Mouse (Mus musculus): ENCODE data around the gene Medag. TPM values are rescaled to one million over a fixed set of nuclear protein-coding genes. Genes with fewer than 3 reads are reported as not detected.

The Medag gene
- total RNA-seq, 1 experiment: not detected

DNA sequence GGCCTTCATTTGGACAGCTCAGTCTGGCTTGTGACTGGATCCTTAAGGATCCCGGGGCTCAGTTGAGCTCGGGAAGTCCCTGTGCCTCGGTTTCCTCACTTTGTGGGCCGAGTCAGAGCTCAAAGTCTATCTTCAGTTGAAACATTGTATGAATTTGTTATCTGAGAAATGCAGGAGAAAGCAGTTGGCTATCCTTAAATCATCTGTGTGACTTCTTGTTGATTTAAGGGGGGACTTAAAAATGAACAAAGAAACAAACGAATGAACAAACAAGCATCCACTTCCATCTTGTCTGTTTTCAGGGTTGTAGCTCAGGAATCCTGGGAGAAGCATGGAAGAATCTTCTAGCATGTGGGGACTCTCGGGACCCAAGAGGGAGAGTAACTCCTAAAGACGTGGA is 35.2 kb upstream of the Medag start:
- in situ Hi-C loops (cut with MboI; ENCODE audit: low sequenced_read_pairs in 2 of 2, unreplicated experiment in 2 of 2): no loop called here
- H3K36me3 ChIP-seq (ENCODE audit: control insufficient read depth, insufficient read depth, low read length, poor library complexity, severe bottlenecking): no peaks in the 10 kb centered on the region
- TF ChIP-seq HCFC1 (IDR thresholded peaks at IDR 0.05; ENCODE audit: borderline replicate concordance, insufficient read depth, low read length): no peak
- no peak for TF ChIP-seq ZNF384 (IDR thresholded peaks at IDR 0.05; ENCODE audit: low read depth, low read length)
- no peak for TF ChIP-seq CHD2 (IDR thresholded peaks at IDR 0.05; ENCODE audit: low read depth, low read length)
- TF ChIP-seq MAFK (IDR thresholded peaks at IDR 0.05; ENCODE audit: insufficient read depth, low read depth, low read length): no peak
- TF ChIP-seq ZC3H11A (IDR thresholded peaks at IDR 0.05; ENCODE audit: borderline replicate concordance, low read depth, low read length): no peak
- peaks cover 8 to 15% of the 10 kb centered on the region in 2 experiments; a peak in 3 of 4 replicates for H3K4me1 ChIP-seq (ENCODE audit: control insufficient read depth in 2 of 2, insufficient read depth in 2 of 2, low read length in 2 of 2, poor library complexity in 1 of 2)
- H3K4me3 ChIP-seq (ENCODE audit: insufficient read depth in 1 of 2, low read depth in 1 of 2, low read length in 2 of 2, poor library complexity in 1 of 2, severe bottlenecking in 1 of 2): no peak overlapping the region
- no peak for DNase-seq (ENCODE audit: low read depth, low spot score)
- no peak overlapping the region for H3K27ac ChIP-seq (ENCODE audit: insufficient read depth, low read depth, low read length, poor library complexity, severe bottlenecking)
- H3K9me3 ChIP-seq (ENCODE audit: control insufficient read depth, insufficient read depth, low read depth, low read length): no peaks in the 10 kb centered on the region
- no peak overlapping the region for H3K9ac ChIP-seq (ENCODE audit: insufficient read depth, low read depth, low read length, poor library complexity, severe bottlenecking)

- DNase-seq (ENCODE audit: low read depth, low spot score): no peak
- no peak overlapping the region for H3K9ac ChIP-seq (ENCODE audit: insufficient read depth, low read depth, low read length, poor library complexity, severe bottlenecking)
- no peaks in the 10 kb centered on the region for H3K9me3 ChIP-seq (ENCODE audit: control insufficient read depth, insufficient read depth, low read depth, low read length)
- no peaks in the 10 kb centered on the region for H3K36me3 ChIP-seq (ENCODE audit: control insufficient read depth, insufficient read depth, low read length, poor library complexity, severe bottlenecking)
- TF ChIP-seq ZC3H11A (IDR thresholded peaks at IDR 0.05; ENCODE audit: borderline replicate concordance, low read depth, low read length): no peak
- TF ChIP-seq CHD2 (IDR thresholded peaks at IDR 0.05; ENCODE audit: low read depth, low read length): no peak
- TF ChIP-seq HCFC1 (IDR thresholded peaks at IDR 0.05; ENCODE audit: borderline replicate concordance, insufficient read depth, low read length): no peak
- TF ChIP-seq ZNF384 (IDR thresholded peaks at IDR 0.05; ENCODE audit: low read depth, low read length): no peak
- no peak for TF ChIP-seq MAFK (IDR thresholded peaks at IDR 0.05; ENCODE audit: insufficient read depth, low read depth, low read length)
- H3K27ac ChIP-seq (ENCODE audit: insufficient read depth, low read depth, low read length, poor library complexity, severe bottlenecking): no peak overlapping the region
- no peak overlapping the region for H3K4me3 ChIP-seq (ENCODE audit: insufficient read depth in 1 of 2, low read depth in 1 of 2, low read length in 2 of 2, poor library complexity in 1 of 2, severe bottlenecking in 1 of 2)
- in situ Hi-C loops (cut with MboI; ENCODE audit: low sequenced_read_pairs in 2 of 2, unreplicated experiment in 2 of 2): no loop called here
- peaks cover 8 to 18% of the 10 kb centered on the region in 2 experiments; a peak in 3 of 4 replicates for H3K4me1 ChIP-seq (ENCODE audit: control insufficient read depth in 2 of 2, insufficient read depth in 2 of 2, low read length in 2 of 2, poor library complexity in 1 of 2)
Measured at GRCm38 (mm10) chr5:149377253-149377652, 34.3 kb upstream of the Medag start.

DNA sequence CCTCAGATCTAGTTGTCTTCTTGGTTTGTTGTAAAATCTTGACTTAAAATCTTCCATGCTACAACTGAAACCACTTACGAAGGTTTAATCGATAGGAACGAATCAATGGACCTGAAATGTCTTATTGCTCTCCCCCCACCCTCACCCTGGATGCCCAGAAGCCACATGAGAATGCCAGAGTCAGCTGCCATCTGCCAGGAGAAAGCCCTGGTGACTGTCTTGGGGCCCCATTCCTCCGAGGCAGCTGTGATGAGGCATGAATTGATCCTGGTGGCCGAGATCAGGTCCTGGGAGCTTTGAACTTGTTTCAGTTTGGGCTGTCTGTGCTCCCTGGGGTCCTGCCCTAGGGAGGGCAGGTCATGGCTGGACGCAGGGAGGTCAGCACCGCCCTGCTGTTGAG is 33.0 kb upstream of the Medag start:
- H3K4me3 ChIP-seq (ENCODE audit: insufficient read depth in 1 of 2, low read depth in 1 of 2, low read length in 2 of 2, poor library complexity in 1 of 2, severe bottlenecking in 1 of 2): no peak overlapping the region
- peaks cover 8 to 18% of the 10 kb centered on the region in 2 experiments; a peak in 3 of 4 replicates for H3K4me1 ChIP-seq (ENCODE audit: control insufficient read depth in 2 of 2, insufficient read depth in 2 of 2, low read length in 2 of 2, poor library complexity in 1 of 2)
- H3K27ac ChIP-seq (ENCODE audit: insufficient read depth, low read depth, low read length, poor library complexity, severe bottlenecking): no peak overlapping the region
- TF ChIP-seq MAFK (IDR thresholded peaks at IDR 0.05; ENCODE audit: insufficient read depth, low read depth, low read length) (no peak), HCFC1 (IDR thresholded peaks at IDR 0.05; ENCODE audit: borderline replicate concordance, insufficient read depth, low read length) (no peak), ZNF384 (IDR thresholded peaks at IDR 0.05; ENCODE audit: low read depth, low read length) (no peak), ZC3H11A (IDR thresholded peaks at IDR 0.05; ENCODE audit: borderline replicate concordance, low read depth, low read length) (no peak)
- no peak overlapping the region for H3K9ac ChIP-seq (ENCODE audit: insufficient read depth, low read depth, low read length, poor library complexity, severe bottlenecking)
- DNase-seq (ENCODE audit: low read depth, low spot score): no peak
- H3K9me3 ChIP-seq (ENCODE audit: control insufficient read depth, insufficient read depth, low read depth, low read length): no peaks in the 10 kb centered on the region
- in situ Hi-C loops (cut with MboI; ENCODE audit: low sequenced_read_pairs in 2 of 2, unreplicated experiment in 2 of 2): no loop called here
- no peaks in the 10 kb centered on the region for H3K36me3 ChIP-seq (ENCODE audit: control insufficient read depth, insufficient read depth, low read length, poor library complexity, severe bottlenecking)

DNA sequence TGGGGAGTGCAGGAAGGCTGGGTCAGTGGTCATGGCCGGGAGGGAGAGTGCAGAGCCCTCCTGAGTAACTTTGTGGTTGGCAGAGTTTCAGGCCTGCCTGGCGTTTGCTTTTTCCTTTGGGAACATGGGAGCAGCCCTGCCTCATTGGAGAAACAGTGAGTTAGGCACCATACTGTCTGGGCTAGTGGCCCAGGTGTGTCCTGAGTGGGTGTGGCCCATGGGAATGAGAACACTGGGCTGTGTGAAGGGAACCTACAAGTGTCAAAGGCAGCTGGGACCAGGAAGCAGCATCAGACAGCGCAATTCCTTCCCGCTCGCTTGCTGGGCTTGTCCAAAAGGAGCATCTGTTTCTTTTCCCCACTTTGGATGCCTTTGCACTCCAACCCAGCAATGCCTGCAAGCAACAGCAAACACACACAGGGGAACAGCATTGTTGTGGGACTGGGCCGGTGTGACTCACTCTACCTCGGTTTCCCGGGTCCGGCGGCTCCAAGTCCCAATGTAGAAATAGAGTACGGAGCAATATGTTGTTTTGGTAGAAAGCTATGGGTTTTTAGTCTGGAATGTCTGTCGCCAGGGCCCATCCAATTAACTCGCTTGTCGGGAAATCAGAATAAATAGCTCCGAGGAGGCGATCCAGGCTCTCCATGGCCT is 32.3 kb upstream of the Medag start:
- Histone ChIP-seq H3K4me1 (ENCODE audit: control insufficient read depth in 2 of 2, insufficient read depth in 2 of 2, low read length in 2 of 2, poor library complexity in 1 of 2) (peaks cover 8 to 18% of the 10 kb centered on the region in 2 experiments; a peak in 3 of 4 replicates), H3K27ac (ENCODE audit: insufficient read depth, low read depth, low read length, poor library complexity, severe bottlenecking) (no peak overlapping the region)
- no peak for TF ChIP-seq ZC3H11A (IDR thresholded peaks at IDR 0.05; ENCODE audit: borderline replicate concordance, low read depth, low read length)
- no peak for TF ChIP-seq MAFK (IDR thresholded peaks at IDR 0.05; ENCODE audit: insufficient read depth, low read depth, low read length)
- no peak for TF ChIP-seq ZNF384 (IDR thresholded peaks at IDR 0.05; ENCODE audit: low read depth, low read length)
- no peak for TF ChIP-seq HCFC1 (IDR thresholded peaks at IDR 0.05; ENCODE audit: borderline replicate concordance, insufficient read depth, low read length)
- TF ChIP-seq CHD2 (IDR thresholded peaks at IDR 0.05; ENCODE audit: low read depth, low read length): no peak

More for the DNA sequence above, 32.3 kb upstream of the Medag start:
- no peaks in the 10 kb centered on the region for H3K36me3 ChIP-seq (ENCODE audit: control insufficient read depth, insufficient read depth, low read length, poor library complexity, severe bottlenecking)
- DNase-seq (ENCODE audit: low read depth, low spot score): no peak
- in situ Hi-C loops (cut with MboI; ENCODE audit: low sequenced_read_pairs in 2 of 2, unreplicated experiment in 2 of 2): no loop called here
- H3K4me3 ChIP-seq (ENCODE audit: insufficient read depth in 1 of 2, low read depth in 1 of 2, low read length in 2 of 2, poor library complexity in 1 of 2, severe bottlenecking in 1 of 2): no peak overlapping the region
- no peaks in the 10 kb centered on the region for H3K9me3 ChIP-seq (ENCODE audit: control insufficient read depth, insufficient read depth, low read depth, low read length)
- H3K9ac ChIP-seq (ENCODE audit: insufficient read depth, low read depth, low read length, poor library complexity, severe bottlenecking): no peak overlapping the region

All from ES-E14 (cell line).